ENCODE assay signal across 11 mouse cellular contexts in the genomic region with DNA sequence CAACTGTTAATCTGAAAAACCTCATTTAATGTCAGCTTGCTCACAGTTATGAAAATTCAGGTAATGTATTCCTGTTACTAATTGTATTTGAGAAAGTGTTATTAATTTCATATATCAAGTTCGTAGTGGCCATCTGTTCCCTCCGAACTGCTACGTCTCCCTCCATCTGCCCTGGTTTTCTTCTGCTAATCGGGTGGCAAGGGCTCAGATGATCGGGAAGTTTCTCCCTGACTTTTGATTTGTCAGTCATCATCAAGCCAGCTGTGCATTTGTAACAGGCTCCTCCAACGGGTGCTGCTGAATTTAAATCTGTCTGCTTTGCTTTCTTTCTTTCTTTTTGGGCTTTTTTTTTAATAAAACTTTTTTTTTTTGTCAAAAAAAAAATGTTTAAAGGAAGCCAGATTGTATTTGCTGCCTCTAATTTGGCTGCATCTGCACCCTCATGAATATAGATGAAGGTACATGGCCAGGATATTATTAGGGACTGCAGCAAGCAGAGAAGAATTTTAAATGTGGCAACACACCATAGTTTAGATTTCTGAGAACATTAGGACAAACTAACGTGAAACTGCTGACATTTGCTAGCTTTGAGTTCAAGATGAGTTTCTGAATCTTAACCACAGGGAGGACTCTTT.
A peak's percentile ranks its signal among the peaks of the same experiment; 100 is the strongest.
DNase-seq lines count a peak whose midpoint lies in the region.
"Had no signal": no experiment of that assay in that cellular context is flagged by ENCODE, and none has a peak within 500 bp of the region (broad histone marks: within the 10 kb centered on the region; RNA-seq: fewer than 3 reads in every experiment).

No protein-coding gene starts in this region.

- intact Hi-C loops in left cerebral cortex, postnatal 25 days (cut with DNase I) = no loop called here
- intact Hi-C loops in left cerebral cortex, postnatal 36 days (cut with DNase I) = no loop called here

- peak; percentile 5 for DNase-seq in embryo, embryonic 10 days (ENCODE audit: low spot score)
- DNase-seq in embryo, embryonic 9.5 days (ENCODE audit: extremely low spot score) = no peak
- DNase-seq in left cerebral cortex, postnatal 25 days (ENCODE audit: low spot score in 2 of 2) = peak; percentile 10 to 25
- no peak for DNase-seq in left cerebral cortex, postnatal 36 days (ENCODE audit: low spot score in 2 of 2)
- DNase-seq in layer of hippocampus, postnatal 36 days = peak; percentile 17 to 23
- DNase-seq in T-cell, adult 2 months (ENCODE audit: low spot score) = no peak
- no peak for DNase-seq in MN1 (ENCODE audit: low spot score)
- no peak for DNase-seq in kidney, adult 11 months
- DNase-seq: cerebellum, postnatal 36 days; liver, postnatal 0 days; lung, postnatal 4 days had no signal

Comparison
In these comparisons a context has a peak if more than half of its experiments do, and no peak if none do; other contexts are left out.
1. DNase-seq: peak in embryo, embryonic 10 days (single experiment), left cerebral cortex, postnatal 25 days (2 of 2) and layer of hippocampus, postnatal 36 days (2 of 2); none in embryo, embryonic 9.5 days (single experiment), left cerebral cortex, postnatal 36 days (0 of 2), T-cell, adult 2 months (single experiment), MN1 (single experiment) and kidney, adult 11 months (single experiment).